Mouse (Mus musculus): ENCODE measurements at regions not wholly inside any gene's neighbourhood (a gene's known extent, or its start where the extent isn't known, plus 50 kb on each side); places are given as distances from the start of the nearest gene placed in this dataset.
"Not testable (repeated sequence)": the region's sequence is repeated elsewhere in the genome, so short reads cannot be mapped to it uniquely, and the experiment has no call there.

DNA sequence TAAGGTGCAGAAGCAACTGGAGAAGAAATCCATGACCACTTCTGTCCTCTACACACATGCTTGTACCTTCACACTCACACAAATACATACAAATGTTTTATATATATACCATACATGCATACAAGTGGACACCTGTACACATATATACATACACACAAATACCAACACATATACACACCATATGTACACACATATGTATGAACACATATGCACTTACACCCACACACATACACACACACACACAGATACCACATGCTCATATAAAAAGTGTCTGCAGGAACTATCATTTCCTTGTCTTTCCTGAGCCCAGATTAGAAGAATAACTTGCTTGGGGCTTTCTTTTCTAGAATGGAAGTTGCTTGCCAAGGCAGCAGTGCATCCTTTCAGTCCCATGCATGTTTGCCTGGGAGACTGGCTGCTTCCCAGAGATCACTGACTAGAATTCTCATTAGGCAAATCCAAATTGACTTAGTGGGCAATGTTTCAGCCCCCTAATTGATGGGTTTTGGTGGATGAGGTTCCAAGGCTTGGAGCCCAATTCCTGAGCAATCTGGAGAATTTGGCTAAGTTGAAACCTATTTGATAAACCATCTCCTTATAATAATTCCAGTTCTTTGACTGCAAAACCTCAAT lies 169.2 kb upstream of the Hddc2 start:
- no peak for DNase-seq (ENCODE audit: low spot score)

DNA sequence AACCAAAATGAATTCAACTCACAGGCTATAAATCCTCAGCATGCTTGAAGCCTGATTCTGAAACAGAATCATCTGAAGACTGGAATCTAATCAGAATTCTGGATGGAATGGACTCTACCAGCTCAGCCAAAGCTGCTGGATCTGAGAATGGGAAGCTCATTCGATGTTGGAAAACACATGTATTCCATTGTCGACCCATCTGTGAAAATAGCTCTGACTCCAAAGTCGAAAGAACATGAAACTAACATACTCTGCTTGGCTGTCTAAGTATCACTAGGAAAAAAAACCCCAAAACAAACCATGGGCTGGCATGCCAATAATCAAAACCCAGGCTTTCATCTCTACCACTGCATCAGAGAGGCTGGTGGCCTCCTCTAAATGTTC lies 168.7 kb upstream of the Hddc2 start:
- no peak for DNase-seq (ENCODE audit: low spot score)

DNA sequence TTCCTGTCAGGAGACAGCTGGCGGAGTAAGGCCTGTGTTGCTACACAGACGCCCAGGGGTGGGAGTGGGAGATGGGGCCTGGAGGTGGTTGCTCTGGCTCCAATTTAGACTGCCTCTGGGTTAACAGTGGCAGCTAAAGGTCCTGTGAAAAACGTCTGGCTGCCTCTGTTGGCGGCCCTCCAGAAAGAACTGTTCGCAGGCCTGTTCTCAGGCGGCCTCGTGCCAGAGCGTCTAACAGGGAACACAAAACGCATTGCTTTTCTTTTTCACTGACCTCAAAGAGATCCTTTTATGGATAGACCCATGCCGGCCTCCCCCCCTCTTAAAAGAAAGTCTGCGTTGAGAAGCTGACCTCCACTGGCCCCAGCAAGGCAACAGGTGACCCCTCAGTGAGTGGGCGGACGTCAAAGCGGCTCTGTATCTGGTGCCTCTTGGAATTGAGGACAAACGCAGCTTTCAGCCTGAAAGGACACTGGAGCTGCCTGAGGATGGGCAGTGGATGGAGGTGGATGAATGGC lies 140.0 kb upstream of the Hddc2 start:
- DNase-seq (ENCODE audit: low spot score), result peak; percentile 61

DNA sequence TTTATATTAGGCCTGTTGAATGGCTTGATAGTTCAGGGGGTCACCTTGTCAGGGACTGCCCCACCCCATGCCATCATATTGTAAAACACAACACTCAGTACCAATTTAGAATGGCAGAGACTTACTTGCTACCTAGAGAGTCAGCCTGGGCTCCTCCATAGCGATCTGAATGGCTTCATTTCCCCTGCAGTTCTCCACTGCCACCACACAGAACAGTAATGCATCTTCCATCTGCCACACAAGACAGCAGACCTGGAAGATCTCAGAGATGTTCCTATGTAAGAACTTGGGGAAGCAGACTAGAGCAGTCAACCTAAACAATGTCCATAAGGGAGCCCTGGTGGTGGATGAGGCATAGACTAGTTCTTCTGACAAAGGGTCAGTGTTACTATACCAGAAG lies 123.6 kb upstream of the Hddc2 start:
- DNase-seq (ENCODE audit: low spot score), result no peak

DNA sequence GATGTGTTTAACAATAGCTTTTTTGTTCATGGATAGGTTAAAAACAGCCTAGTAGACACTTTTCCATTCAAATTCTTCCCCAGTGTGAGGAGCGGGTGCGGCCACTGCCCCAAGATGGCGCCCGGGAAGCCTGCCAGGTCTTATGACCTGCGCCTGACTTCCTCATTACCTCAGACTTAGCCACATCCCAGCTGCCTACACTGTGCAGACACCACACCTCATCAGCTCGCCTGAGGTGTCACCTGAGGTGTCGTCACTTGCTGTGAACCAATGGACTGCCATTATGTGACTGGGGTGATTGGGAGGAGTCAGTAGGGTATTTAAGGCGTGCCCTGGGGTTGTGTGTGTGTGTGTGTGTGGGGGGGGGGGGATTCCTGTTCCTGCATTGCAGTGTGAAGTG lies 101.0 kb upstream of the Hddc2 start:
- not testable (repeated sequence) for DNase-seq (ENCODE audit: low spot score)

DNA sequence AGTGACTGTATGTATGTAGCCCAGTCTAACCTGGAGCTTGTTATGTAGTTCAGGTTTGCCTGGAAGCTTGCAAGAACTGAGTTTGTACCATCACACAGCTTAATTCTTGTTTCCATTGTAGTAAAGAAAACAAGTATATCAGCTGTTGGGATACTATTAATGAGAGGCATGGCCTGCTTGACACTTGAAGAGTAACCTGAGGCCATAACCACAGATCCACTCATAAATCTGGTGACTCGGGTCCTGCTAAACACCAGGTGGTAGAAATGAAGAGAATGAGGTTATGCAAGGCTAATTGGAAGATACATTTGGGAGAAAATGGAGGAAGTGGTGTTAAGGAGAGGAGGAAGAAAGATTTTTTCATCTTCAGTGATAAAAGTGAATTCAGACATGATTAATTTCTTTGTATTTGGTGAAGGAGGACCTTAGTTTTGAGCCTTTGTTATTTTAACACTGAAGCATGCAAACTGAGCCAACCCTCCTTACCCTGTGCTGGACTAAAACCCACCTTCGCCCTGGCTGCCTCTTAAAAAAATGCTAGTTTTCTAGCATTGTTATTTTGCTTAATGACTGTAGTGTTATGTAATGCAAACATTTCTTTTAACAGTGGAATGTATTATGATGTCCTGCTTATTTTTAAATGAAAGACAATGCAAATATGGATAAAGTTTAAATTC lies 100.3 kb upstream of the Hddc2 start:
- no peak for DNase-seq (ENCODE audit: low spot score)

DNA sequence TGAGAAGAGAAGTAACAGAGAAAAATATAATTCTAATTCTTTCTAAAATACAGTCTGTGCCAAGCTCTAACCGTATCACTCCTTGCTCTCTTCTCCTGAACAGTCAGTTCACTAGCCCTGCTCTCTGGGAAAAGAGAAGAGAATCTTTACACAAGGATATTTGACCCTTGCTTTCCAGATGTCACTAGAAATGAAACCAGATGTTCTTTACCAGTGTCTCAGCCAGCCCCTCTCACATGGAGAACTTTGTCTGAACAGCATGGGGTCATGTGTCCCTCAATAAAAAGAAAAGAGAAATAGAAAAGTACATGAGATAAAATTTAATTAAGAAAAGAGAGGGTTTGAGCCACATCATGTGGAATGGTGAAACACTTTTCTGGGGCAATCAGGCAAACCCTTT lies 91.3 kb upstream of the Hddc2 start:
- DNase-seq (ENCODE audit: low spot score), result no peak

DNA sequence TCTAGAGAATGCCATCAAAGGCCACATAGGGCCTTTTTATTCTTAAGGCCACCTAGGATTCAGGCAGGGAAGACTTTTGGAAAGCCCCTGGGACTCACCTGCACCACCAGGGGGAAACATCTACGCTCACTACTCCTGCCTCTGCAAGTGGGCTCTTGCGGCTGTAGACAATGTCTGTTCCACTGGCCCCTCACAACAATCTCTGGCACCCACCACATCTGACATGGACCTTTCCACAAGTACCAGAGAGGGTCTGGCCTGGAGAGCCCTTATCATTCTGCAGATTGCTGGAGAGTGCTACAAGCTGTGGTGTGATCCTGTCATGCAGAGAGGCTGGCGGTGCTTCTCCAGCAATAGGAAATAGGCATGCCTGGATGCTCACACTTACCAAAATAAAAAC lies 84.1 kb upstream of the Hddc2 start:
- no peak for DNase-seq (ENCODE audit: low spot score)

DNA sequence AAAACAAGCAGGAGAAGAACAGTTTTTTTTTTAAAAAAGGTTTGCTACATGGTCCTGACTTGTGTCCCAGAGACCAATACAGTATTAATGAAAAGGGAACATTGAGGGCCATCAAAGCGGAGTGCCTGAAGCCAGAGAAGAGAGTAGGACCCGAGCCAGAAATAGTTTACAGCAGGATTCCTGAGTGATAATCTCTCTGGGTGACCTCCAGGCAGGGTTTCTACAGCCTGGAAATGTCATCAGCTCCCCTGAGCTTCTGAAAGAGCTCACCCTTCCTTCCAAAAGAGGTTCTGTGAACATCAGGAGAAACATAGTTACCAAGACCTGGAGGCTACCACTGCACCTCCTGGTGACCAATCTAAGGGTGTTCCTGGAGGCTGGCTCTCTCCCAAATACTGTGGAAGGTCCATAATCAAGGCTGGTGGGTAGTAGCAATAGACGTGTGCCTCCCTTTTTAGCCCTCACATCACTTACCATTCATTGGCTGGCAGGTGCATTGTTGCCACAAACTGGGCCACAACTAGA lies 70.7 kb upstream of the Hddc2 start:
- DNase-seq (ENCODE audit: low spot score), result no peak

DNA sequence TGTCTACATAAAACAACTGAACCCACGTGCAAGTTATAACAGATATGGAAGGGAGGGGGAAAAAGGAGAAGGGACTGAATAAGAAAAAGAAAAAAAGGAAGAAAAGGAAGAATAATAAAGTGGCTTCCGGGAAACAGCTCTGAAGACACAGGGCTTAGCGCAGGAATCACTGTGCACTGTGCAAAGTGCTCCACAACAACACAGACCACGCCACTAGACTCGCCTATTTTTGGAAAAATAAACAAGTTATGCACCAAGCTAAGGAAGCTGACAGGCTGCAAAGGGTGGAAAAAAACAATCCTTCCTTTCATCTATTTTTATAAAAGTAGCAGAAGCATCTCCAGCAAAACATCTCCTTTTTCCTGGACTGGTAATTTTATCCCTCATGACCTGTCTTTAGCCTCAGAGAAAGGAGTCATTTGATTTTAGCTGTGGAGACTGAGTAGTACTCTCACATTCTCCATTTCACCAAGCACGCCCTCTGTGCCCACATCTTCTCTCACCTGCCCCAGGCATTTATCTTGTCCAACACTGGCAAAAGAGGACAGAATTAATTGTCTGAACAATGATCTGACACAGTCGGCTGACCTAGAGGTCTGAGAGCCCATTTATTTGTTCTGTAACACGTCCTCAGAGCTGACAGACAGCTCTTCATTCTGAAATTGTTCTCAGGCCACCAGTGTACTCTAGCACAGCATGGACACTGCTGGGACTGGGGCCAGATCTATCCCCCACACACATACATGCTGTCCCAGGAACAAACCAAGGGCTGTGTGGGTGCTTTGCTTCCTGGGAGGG lies 60.4 kb upstream of the Hddc2 start:
- DNase-seq (ENCODE audit: low spot score), result no peak

DNA sequence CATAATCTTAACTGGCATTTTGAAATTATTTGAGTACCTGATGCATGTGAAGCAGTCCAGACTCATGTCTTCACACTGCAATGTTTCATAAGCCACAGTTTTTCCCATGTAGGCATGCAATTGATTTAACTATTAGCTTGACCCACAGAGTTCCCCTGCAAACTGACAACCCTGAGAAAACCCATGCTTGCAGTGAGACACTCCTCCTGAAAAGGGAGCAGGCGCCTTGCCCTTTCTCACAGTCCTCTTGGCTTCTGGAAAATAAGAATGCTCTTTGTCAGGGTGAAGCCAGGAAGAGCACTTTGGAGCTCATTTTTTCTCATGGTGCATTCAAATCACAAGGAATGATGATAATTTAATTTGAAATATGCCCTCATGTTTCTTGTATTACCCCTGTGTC lies 56.2 kb upstream of the Hddc2 start:
- DNase-seq (ENCODE audit: low spot score), result no peak

DNA sequence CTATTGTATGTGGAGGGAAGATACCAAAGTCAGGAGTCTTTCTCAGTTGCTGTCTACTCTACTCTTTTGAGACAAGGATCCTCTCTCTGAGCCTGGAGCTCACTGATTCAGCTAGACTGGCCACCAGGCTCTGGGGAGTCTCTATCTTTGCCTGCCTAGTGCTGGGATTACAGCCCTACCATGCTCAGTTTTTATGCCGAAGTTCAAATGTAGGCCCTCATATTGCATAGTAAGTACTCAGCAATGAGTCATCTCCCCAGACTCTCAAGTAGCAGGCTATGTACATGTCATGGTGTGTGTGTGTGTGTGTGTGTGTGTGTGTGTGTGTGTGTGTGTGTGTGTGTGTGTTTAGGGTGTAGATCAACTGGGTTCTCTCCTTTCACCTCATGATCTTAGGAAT lies 55.6 kb upstream of the Hddc2 start:
- no peak for DNase-seq (ENCODE audit: low spot score)

DNA sequence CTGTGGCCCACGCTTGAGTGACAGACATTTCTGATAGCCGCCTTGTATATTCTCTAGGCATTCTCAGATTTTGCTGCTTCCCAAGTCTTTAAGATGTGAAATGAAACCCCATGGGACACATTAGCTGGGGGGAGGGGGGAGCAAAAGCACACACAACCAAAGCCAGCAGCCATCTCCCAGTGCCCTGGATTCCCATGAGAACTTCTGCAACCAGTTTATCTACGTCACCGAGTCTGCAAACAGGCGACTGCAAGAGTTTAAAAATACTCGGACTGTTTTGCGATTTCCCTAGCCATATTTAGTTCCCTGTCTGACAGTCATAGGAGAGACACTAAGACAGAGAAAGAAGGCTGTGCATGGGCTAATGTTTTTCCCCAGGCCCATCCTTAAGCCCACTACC lies 52.3 kb upstream of the Hddc2 start:
- DNase-seq (ENCODE audit: low spot score), result no peak

Measured in ovary, postnatal 36 days (tissue).